8 mouse cellular contexts compared by ENCODE assay signal in genomic region chrX:105928861-105929477, GRCm38 (mm10). TPM values are rescaled to one million over a fixed set of nuclear protein-coding genes. Genes with fewer than 3 reads are reported as not detected.
A peak's percentile ranks its signal among the peaks of the same experiment; 100 is the strongest.
DNase-seq lines count a peak whose midpoint lies in the region; ATAC-seq lines count a peak whose summit lies in the region.

Gene Atrx, minus strand, starts transcription at chrX:105929403.

- peaks cover 7% of the 10 kb centered on the region; the same call in 1 of the 2 replicates for H3K9me3 ChIP-seq in forebrain, embryonic 10.5 days
- no peaks in the 10 kb centered on the region for H3K9me3 ChIP-seq in heart, embryonic 15.5 days (replicated peaks)
- H3K9me3 ChIP-seq in liver, embryonic 15.5 days (replicated peaks), result no peaks in the 10 kb centered on the region
- H3K9me3 ChIP-seq in neural tube, embryonic 12.5 days, result no peaks in the 10 kb centered on the region

- peaks cover 27% of the 10 kb centered on the region for H3K36me3 ChIP-seq in forebrain, embryonic 10.5 days (replicated peaks)
- H3K36me3 ChIP-seq in heart, embryonic 15.5 days, result no peaks in the 10 kb centered on the region
- H3K36me3 ChIP-seq in liver, embryonic 15.5 days (replicated peaks), result no peaks in the 10 kb centered on the region
- no peaks in the 10 kb centered on the region for H3K36me3 ChIP-seq in neural tube, embryonic 12.5 days

- ATAC-seq in heart, embryonic 15.5 days (replicated peaks; ENCODE audit: insufficient number of reproducible peaks, insufficient read depth, low FRiP score, low read depth), result peak; percentile 80
- ATAC-seq in liver, embryonic 15.5 days (ENCODE audit: insufficient read depth), result peak; percentile 94
- peak; percentile 94 for ATAC-seq in neural tube, embryonic 12.5 days (ENCODE audit: low FRiP score, low read depth)

- peak within 1 kb of the TSS; percentile 79 for H3K9ac ChIP-seq in heart, embryonic 15.5 days
- H3K9ac ChIP-seq in liver, embryonic 15.5 days, result peak within 1 kb of the TSS; percentile 72
- peak within 1 kb of the TSS; percentile 87 for H3K9ac ChIP-seq in neural tube, embryonic 12.5 days

- peak within 1 kb of the TSS; percentile 98 for H3K27ac ChIP-seq in forebrain, embryonic 10.5 days
- peak within 1 kb of the TSS; percentile 92 for H3K27ac ChIP-seq in heart, embryonic 15.5 days
- H3K27ac ChIP-seq in liver, embryonic 15.5 days (replicated peaks), result peak within 1 kb of the TSS; percentile 78
- peak within 1 kb of the TSS; percentile 82 for H3K27ac ChIP-seq in neural tube, embryonic 12.5 days

- 21% methylated on average over 39 of the region's 42 CpGs for WGBS in forebrain, embryonic 10.5 days
- 16% methylated on average over 42 of the region's 42 CpGs for WGBS in heart, embryonic 15.5 days
- 26% methylated on average over 42 of the region's 42 CpGs for WGBS in liver, embryonic 15.5 days (ENCODE audit: insufficient replicate concordance)
- WGBS in neural tube, embryonic 12.5 days, result 24% methylated on average over 42 of the region's 42 CpGs

- H3K27me3 ChIP-seq in forebrain, embryonic 10.5 days (ENCODE audit: poor library complexity, severe bottlenecking), result no peaks in the 10 kb centered on the region
- H3K27me3 ChIP-seq in heart, embryonic 15.5 days, result no peaks in the 10 kb centered on the region
- H3K27me3 ChIP-seq in liver, embryonic 15.5 days, result no peaks in the 10 kb centered on the region
- H3K27me3 ChIP-seq in neural tube, embryonic 12.5 days (replicated peaks), result no peaks in the 10 kb centered on the region

- H3K4me1 ChIP-seq in forebrain, embryonic 10.5 days, result peaks cover 2% of the 10 kb centered on the region; the same call in 1 of the 2 replicates
- H3K4me1 ChIP-seq in heart, embryonic 15.5 days (replicated peaks), result peaks cover 12% of the 10 kb centered on the region
- peaks cover 23% of the 10 kb centered on the region for H3K4me1 ChIP-seq in liver, embryonic 15.5 days (replicated peaks)
- H3K4me1 ChIP-seq in neural tube, embryonic 12.5 days, result peaks cover 2% of the 10 kb centered on the region; the same call in 1 of the 2 replicates

- DNase-seq in CD8-positive naive resting alpha-beta T cell, adult 2 months (ENCODE audit: low read depth in 2 of 2, low spot score in 2 of 2), result peak; percentile 54 to 66
- peak; percentile 41 for DNase-seq in c-Kit-positive CD71-negative TER-119-negative erythroid progenitor cells, embryonic 14.5 days (ENCODE audit: low read depth)
- DNase-seq in forebrain, embryonic 10.5 days (ENCODE audit: extremely low spot score, low spot score), result peak; percentile 80
- peak; percentile 79 to 84 for DNase-seq in kidney, postnatal 36 days
- peak; percentile 82 for DNase-seq in telencephalon, adult 2 months (ENCODE audit: low read depth, low spot score)

- peak within 1 kb of the TSS; percentile 70 for H3K4me3 ChIP-seq in forebrain, embryonic 10.5 days
- H3K4me3 ChIP-seq in heart, embryonic 15.5 days, result peak within 1 kb of the TSS; percentile 72
- peak within 1 kb of the TSS; percentile 74 for H3K4me3 ChIP-seq in liver, embryonic 15.5 days (replicated peaks)
- H3K4me3 ChIP-seq in neural tube, embryonic 12.5 days, result peak within 1 kb of the TSS; percentile 59

- H3K4me2 ChIP-seq in heart, embryonic 15.5 days, result peak within 1 kb of the TSS; percentile 59
- peak within 1 kb of the TSS; percentile 72 for H3K4me2 ChIP-seq in liver, embryonic 15.5 days
- peak within 1 kb of the TSS; percentile 58 for H3K4me2 ChIP-seq in neural tube, embryonic 12.5 days (replicated peaks)

RNA-seq across cellular contexts. Expression of gene Atrx, which starts in this region (rescaled TPM):
- 181 and 182 TPM in 2 replicates for polyA plus RNA-seq in forebrain, embryonic 10.5 days (2016; fragmentation: Nextera tagmentation; extraction: Ambion mirVana)
- polyA plus RNA-seq in heart, embryonic 15.5 days (2015; fragmentation: Nextera tagmentation; extraction: Ambion mirVana), result 113 and 118 TPM in 2 replicates
- polyA plus RNA-seq in liver, embryonic 15.5 days (2015; fragmentation: Nextera tagmentation; extraction: Ambion mirVana), result 37.4 and 39.3 TPM in 2 replicates
- polyA plus RNA-seq in neural tube, embryonic 12.5 days (2016; fragmentation: Nextera tagmentation; extraction: Ambion mirVana), result 203 and 219 TPM in 2 replicates

Comparison
In these comparisons a context has a peak if more than half of its experiments do, and no peak if none do; other contexts are left out.
1. Peak in every context shown above with its lines: DNase-seq, ATAC-seq, H3K4me3 ChIP-seq and H3K27ac ChIP-seq.